Mouse (Mus musculus) retina, adult 2 months (tissue): ENCODE results near the gene Snx6.
"Not testable (repeated sequence)": the region's sequence is repeated elsewhere in the genome, so short reads cannot be mapped to it uniquely, and the experiment has no call there.

Experiments used
- DNase-seq: peaks from one replicate; pipeline ENCODE4 v3.0.0-alpha.2; 2012; ENCODE audit warnings: low read depth, low spot score

The Snx6 gene

DNA sequence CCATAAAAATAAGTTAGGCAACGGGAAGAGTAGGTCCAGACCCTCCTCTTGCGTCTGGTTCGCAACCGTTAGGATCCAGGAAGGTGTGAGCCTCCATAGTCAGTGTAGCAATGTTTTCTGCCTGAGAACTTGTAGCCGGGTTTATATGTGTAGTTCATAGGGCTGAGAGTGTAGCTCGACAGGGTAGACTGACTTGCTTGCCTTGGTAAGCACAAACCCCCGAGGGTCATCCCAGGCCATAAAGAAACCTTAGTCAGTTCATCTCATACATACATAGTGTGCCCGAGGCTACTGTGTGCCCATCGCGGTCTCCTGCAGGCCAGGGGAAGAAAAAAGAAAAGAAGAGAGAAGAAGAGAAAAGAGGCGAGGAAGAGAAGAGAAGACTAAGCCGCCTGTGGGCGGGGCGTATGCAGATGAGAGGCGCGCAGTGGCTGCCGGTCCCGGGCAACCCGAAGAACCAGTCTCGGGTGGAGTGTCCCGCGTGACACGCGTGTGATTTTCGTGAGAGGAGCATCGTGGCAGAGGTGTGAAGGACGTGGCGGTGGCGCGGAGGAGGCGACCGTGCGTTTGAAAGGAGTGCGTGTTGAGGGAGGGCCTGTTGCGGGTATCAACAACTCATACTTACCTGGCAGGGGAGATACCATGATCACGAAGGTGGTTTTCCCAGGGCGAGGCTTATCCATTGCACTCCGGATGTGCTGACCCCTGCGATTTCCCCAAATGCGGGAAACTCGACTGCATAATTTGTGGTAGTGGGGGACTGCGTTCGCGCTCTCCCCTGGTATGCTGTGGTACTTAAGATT lies 85.6 kb downstream of the Snx6 start:
- DNase-seq = not testable (repeated sequence)

GRCm38 (mm10) chr12:54699394-54699793 lies 96.1 kb downstream of the Snx6 start:
- no peak for DNase-seq

GRCm38 (mm10) chr12:54697791-54698250 lies 97.7 kb downstream of the Snx6 start:
- no peak for DNase-seq

- DNase-seq = no peak
Measured at GRCm38 (mm10) chr12:54697003-54697597, 98.4 kb downstream of the Snx6 start.
